Mouse (Mus musculus): ENCODE data around the gene Tnn.
A peak's percentile ranks its signal among the peaks of the same experiment; 100 is the strongest.

Gene Tnn

DNA sequence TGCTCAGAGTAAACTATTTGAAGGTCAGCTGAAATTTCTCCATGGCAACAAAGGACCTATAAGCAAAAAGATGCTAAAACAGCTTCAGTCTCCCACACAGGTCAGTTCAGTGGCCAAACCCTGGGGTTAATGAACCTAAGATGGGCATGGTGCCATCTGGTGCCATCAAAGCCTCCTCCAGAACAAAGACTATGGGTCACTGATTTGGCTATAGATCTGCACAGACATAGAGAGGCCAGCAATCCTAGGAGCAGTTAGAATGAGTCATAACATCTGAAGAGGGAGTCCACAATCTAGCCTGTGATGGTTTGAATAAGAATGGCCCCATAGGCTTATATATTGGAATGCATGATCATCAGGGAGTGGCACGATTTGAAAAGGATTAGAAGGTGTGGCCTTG is 69.1 kb downstream of the Tnn start:
- no peak for ATAC-seq (ENCODE audit: insufficient number of reproducible peaks, low FRiP score, low TSS enrichment)

DNA sequence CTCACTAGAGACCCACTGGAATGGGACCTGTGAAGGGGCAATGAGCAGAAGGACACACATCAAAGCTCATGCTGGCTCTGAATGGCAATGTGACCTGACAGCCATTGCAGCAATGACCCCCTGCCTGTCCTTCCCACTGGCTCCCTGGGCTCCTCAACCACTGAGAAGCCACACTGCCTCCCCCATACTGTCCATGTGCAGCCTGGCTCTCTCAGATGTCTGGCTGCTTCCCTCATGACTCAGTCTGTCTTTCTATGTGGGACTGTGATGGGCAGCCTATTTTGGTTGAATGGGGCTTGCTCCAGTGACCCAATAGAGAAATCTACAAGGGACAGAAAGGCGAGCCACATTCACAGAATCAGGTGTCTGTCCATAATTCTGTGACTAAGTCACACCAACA is 70.7 kb downstream of the Tnn start:
- no peak for ATAC-seq (ENCODE audit: insufficient number of reproducible peaks, low FRiP score, low TSS enrichment)

DNA sequence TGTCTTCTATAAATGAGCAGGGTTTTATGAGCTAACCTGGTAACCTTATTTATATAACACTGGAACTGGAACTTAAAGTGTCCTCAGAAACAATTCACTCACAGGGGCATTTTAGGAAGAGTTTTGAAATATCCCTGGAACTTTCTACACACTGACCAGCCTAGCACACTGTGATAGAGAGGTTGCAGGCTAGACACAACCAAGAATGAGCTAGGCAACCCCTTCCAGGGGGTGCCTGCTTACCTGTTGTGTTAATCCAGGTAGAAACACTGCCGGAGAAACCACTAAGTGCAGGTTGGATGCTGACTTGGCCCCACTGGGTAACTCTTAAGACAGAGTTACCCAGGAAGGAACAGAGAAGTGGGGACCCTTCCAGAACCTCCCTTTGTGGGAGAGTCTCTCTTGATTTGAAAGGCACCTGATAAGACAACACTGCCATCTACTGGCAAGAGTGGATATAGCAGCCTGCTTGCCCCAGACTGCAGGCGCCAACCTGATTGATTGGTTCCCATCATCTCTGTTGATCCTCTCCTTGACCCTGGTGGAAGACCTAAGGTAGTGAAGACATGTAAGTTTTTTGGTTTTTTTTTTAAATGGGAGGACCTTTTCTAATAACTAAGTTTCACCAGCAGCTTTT is 72.5 kb downstream of the Tnn start:
- peak; percentile 54 for ATAC-seq (ENCODE audit: insufficient number of reproducible peaks, low FRiP score, low TSS enrichment)

DNA sequence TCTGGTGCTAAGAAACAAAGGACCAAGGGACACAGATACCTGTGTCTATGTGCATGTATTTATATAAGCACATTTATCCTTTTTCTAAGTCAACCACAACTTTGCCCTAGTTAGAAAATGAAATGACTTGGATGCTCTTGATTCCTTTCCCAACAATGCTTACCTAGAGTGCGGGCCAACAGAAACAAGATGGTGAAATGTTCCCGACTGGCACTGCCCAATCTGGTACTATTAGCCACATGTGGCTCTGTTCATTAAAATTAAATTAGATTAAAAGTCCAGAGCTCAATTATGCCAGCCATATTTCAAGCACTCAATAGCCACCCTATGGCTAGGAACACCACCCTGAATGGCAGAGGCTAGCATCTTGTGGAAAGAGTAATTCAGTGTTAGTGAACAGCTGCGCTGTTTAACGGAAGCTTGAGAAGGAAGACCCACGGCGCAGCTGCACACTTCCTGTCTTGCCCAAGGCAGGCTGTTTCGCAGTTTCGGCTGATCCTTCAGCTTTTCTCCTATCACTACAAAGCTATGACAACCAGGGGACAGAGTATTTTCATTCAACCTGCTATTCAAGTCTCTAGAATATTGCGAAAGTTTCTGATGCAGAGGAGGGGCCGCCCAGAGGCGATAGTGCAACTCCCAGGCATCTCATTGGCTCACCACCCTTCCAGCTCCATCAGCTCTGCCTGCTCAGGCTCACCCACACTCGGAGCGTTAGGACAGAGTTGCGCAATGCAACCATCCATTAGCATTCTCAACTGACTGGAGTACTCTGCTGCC is 74.3 kb downstream of the Tnn start:
- no peak for ATAC-seq (ENCODE audit: insufficient number of reproducible peaks, low FRiP score, low TSS enrichment)

DNA sequence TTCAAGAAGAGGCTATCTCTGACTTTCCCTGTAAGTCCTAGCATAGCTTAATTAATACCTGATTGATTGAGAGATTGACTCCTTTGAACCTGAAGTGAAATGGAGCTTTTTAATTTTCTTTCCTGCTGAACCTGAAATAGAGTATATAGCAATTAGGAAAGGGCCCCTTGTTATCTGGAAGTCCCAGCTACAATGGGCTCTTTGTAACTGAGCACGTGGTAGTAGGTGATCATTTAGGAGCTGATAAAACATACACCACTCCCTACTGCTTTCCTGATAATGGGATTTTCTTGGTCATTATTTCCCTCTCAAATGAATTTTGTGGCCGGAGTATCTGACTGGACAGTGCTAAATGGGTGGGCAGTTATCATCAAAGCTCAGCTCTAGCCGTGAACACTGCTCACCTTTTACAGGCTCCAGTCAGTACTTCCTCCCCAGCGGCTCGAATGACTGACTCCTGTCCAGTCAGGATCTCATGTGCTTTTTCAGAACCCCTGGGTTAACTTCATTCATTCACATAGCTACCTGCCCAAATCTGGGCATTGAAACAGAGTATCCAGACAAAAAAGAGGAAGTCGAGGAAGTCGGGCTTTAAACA is 88.7 kb downstream of the Tnn start:
- ATAC-seq (ENCODE audit: insufficient number of reproducible peaks, low FRiP score, low TSS enrichment): no peak

DNA sequence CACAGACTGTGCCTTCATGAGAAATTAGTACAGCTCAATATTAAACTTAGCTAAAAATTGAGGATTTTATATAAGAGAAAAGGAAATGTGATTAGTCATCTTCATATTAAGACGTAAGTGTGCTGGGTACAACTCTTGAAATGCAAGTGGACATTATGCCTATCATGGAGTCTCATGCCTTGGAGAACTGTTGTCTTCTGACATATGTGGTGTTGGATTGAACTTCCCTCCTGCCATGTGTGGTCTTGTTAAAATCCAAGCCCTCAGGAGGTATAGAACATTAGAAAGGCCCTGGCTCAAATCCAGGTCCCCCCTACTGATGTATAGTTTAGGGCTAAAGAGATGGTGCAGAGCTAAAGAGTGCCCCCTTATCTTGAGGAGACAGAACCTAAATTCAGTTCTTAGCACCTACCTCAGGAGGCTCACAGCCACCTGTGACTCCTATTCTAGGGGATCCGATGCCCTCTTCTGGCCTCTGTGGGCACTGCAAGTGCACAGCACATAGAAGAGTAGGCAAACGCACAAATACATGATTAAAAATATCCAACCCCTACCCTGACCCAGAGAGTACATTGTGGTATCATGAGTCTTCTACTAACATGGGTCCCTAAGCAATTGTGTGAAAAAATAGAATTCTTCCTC is 91.5 kb downstream of the Tnn start:
- no peak for ATAC-seq (ENCODE audit: insufficient number of reproducible peaks, low FRiP score, low TSS enrichment)

DNA sequence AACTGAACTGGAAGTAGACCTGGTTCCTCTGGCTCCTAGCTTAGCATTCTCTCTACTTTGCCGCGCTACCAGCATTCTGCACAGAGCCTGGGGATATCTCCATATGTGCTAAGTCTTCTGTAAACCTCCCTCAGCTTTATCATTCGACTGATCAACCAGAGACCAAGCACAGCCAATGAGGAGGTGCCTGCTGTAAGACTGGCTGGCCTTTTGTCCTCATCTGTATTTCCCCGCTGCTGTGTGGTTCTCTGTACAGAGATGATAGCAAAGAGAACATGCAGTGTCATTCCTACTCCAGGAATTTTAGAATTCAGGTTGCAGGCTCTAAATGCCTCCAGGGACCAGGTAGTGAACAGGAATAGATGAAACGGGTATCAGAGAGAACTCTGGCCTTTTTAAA is 92.1 kb downstream of the Tnn start:
- no peak for ATAC-seq (ENCODE audit: insufficient number of reproducible peaks, low FRiP score, low TSS enrichment)

DNA sequence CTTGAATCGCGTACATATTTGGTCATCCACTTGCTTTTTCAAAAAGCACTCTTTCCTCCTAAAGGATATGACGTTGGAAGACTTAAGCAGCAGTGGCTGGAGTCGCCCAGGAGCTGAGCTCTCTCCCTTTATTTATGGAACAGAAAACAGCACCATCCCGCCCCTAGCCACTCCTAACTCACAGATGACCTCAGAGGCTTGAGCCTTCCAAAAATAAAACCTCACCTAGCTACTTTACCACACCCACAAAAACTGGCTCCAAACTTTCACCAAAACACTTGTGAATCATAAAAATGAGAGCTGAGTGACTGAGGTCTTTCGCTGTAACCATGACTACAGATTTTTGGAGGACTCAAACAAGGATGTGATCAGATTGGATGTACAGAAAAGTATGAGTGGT is 92.8 kb downstream of the Tnn start:
- no peak for ATAC-seq (ENCODE audit: insufficient number of reproducible peaks, low FRiP score, low TSS enrichment)

DNA sequence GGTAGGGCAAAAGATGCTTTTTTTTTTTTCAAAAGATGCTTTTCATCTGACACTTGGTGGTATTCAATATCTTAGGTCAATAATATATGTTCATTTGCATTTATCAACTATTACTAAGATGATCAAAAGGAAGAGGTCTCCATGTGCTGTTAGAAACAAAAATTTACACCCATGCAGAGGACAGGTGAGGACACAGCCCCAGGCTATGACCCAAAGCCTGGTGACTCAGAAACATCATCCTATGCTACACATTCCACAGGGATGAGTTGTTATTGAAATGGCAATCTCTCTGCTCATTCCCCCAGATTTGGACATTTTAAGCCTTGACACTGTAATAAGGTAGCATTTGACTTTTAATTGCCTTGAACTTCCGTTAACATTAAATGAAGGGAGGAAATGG is 93.5 kb downstream of the Tnn start:
- no peak for ATAC-seq (ENCODE audit: insufficient number of reproducible peaks, low FRiP score, low TSS enrichment)

DNA sequence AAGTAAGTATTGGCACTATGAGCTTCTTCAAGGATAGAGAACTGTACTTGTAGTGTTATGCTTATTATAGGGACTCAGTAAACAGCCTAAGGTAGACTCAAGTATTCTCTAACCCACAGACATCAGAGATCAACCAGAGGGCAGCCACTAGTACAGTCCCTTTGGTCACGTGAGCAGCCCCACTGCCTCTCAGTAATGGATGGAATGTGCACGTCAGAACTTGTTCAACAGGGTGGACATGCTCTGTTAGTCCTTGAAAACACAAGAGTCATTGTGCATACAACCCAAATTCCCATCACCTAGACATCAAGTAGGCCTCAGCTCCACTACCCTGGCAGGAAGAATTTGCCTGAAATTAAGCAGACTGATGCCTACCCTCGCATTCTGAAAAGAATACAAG is 95.7 kb downstream of the Tnn start:
- no peak for ATAC-seq (ENCODE audit: insufficient number of reproducible peaks, low FRiP score, low TSS enrichment)

DNA sequence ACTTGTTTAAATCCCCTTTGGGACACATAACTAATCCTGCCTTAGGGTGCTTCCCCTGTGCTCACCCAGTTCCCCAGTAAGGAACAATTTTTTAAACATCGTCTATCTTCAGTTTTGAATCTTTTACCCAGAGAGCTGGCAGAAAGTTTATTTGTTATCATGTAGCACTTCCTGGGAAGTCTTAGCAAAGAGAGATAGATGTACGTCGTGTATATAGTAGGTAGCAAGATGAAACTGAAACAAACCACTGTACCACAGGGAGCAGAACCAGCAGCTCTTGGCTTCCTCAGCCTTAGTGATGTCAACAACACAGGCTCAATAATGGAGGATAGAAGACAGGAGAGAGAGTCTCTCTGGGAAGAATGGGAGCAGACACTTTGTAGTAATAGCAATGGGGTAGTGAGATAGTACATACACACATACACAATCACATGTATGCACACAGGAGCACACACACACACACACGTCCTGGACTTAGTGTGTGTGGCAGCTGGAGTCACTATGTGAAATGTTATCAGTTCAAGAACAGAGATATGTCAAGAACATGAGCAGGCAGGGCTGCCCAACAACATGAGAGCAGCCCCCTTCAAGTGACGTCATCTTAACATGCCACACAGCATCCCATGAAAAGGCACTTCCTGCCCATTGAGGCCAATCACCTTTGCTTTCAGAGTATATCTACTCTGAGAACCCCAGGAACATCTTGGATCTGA is 98.9 kb downstream of the Tnn start:
- no peak for ATAC-seq (ENCODE audit: insufficient number of reproducible peaks, low FRiP score, low TSS enrichment)

DNA sequence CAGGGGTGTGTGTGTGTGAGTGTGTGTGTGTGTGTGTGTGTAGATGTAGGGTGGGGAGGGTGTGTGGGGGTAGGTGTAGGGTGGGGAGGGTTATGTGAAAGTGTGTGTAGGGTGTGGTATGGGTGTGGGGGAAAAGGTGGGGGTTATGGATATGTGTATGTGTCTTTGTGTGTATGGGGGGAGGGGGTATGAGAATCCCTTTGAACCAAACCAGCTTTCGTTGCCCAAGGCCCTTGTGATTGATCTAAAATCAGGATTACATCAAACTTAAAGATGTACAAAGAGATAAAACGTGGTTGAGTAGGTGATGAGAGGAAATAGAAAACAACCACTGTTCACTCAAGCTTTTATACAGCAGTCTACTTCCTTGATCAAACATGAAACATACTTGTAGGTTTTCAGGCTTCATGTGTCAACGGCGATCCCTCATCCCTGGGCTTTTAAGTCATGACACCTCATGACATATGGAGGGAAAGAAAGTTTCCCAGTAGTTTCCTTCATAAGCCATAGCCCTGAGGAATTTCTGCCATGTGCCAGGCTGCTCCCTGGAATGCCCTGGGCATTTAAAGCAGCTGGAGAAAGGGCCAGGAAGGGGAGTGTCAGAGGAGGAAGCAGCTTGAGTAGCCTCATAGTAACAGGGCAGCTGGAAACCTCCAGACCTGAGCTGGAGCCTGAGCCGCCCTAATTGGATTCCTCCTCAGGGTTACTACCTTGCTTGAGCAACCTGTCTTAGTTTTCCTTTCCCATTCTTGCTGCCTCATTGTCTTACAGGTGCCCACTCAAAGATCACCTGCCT is 99.7 kb downstream of the Tnn start:
- no peak for ATAC-seq (ENCODE audit: insufficient number of reproducible peaks, low FRiP score, low TSS enrichment)

DNA sequence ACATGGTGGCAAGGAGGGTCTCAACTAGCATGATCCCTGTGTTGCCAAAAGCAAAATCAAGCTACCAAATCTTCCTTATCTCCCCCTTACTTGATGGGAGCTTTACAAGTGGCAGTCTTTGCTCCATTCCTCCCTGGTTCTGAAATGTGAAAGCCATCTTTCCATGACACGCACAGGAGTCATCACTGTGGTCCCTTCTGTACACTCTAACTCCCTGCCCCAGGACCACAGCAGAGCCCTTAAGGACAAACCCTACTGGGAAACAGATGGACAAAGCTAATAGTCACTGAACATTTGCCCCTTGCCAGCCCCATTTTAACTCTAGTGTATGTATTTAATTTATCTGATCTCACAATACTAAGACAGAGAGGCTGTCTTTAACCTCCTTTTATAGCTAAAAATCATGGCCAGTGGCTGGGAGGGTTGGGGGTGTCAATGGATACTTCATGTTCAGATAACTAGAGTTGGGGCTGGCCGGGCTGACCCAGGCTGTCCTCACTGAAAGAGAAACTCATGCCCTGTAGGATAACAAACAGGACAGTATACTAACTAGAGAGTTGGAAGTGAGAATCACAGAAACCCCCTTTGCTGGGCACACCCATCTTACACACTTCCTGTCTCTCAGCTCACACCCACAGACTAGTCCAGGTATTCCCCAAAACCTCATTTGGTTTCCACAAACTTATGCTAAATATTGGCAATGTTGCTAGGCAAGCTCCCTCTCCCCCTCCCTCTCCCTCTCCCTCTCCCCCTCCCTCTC is 100.6 kb downstream of the Tnn start:
- no peak for ATAC-seq (ENCODE audit: insufficient number of reproducible peaks, low FRiP score, low TSS enrichment)

DNA sequence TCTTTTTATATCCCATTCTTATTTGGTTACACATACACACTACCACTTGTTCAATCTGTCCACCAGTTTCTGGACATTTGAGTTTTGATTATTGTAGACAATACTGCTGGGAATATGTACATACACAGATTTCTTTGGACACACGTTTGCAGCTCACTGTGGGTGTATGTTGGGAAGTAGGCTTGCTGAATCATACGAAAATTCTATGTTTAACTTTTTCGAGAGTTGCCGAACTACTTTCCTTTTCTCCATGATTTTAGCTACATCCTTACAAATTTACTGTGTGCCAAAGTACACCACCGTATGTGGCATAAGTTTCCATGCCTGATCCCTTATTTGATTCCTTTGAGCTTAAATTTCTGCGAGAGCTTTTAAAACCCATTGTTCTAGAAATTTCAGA is 102.5 kb downstream of the Tnn start:
- ATAC-seq (ENCODE audit: insufficient number of reproducible peaks, low FRiP score, low TSS enrichment): no peak

DNA sequence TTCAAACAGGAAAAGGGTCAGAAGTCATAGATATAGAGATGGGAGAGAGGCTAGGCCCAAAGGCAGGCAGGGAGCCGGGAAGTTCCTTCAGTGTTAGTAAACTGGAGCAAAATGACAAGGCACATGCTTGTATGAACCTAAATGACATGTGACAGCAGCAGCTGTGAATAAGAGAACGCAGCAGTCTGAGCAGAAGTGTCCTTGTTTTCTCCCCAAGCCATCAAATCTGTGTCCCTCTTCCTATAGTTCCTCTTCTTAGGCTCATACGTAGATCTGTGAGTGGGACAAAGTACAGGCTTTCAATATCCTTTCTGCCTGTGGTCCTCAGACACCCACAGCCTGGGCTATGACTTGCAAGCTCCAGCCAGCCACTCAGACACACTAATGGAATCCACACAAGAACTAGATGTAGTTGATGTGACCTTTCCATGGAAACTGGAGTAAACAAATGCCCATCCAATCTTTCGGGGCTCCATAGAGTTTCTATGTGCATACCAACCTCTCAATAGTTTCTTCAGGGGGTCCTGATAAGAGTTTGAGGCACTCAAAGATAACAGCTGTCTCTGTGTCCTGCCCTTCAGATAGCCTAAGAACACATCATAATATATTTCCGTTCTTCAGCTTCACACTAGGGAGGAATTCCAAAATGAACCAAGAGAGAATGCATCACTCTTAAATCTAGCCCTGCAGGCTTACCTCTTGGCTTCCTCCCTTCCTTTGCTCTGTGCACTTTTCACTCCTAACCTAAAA is 104.1 kb downstream of the Tnn start:
- no peak for ATAC-seq (ENCODE audit: insufficient number of reproducible peaks, low FRiP score, low TSS enrichment)

DNA sequence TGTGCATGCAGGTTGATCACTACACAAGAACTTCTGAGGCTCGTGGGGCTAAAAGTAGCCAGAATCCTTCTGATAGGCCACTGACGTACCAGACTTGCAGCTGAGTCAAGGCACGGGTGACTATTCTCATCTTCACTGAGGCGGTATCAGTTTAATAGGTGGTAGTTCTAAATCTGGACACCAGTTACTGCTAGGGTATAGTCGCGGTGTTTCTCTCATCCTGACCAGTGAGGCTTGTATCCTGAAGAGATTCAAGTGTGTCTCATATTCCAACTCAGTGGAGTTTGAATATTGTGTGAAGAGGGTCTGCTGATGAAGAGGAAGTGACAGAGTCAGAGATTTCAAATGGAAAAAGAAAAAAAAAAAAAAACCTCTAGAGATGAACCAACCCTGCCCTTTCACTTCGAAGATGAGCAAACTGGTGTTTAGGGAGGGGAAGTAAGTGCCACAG is 105.9 kb downstream of the Tnn start:
- ATAC-seq (ENCODE audit: insufficient number of reproducible peaks, low FRiP score, low TSS enrichment): no peak

DNA sequence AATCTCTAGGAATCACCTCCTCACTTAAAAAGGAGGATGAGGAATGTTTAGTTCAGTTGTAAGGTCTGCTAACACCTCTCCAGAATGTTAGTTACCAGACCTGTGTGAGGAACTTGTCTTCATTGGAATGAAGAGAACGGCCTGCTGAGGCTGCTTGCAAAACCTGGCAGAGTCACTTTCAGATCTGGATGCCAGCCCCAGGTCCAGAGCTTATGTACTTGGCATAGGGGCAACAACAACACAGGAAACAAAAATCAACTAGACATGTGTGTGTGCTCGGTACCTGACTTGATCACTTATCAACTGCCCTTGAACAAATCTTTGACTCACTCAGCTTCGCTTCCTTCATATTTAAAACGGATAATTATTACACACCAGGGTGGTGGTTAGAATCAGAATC is 106.6 kb downstream of the Tnn start:
- no peak for ATAC-seq (ENCODE audit: insufficient number of reproducible peaks, low FRiP score, low TSS enrichment)

DNA sequence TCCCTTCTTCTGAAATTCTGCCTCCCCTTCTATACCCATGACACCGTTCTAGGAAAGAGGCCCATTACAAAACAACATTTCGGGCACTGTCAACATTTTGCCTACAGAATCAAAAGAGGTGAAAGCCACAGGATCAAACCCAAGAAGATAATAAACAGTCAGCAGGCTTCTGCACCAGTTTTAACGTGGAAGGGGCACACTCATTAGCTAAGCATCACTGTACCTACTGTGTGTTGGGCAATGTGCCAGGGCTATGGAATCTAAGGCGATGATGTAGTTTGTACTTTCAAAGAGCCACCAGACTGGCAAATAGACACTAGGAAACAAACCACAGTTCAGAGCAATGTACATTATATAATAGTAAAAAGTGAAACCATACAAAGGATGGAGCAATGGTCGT is 107.4 kb downstream of the Tnn start:
- no peak for ATAC-seq (ENCODE audit: insufficient number of reproducible peaks, low FRiP score, low TSS enrichment)

Data from cerebellum, adult (tissue).